Mouse (Mus musculus): ENCODE measurements at regions not wholly inside any gene's neighbourhood (a gene's known extent, or its start where the extent isn't known, plus 50 kb on each side); places are given as distances from the start of the nearest gene placed in this dataset.

DNA sequence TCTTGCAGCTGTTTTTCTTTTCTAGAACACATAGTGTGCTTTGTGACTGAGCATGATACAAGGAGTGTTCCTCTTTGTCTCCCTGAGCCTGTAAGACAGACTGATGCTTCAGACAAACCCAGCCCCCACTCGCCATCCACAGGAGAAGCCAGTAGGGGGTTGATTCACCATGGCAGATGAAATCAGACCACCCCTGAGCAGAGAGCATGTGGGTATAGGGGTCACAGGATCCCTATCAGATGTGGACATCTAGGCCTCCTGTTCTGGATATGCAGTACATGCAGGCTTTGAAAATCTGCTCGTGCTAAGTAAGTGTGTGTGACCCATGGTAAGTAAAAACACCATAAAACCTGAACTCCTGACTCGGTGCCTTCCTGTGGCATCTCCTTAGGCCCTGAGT is 153.0 kb downstream of the Chic2 start:
- intact Hi-C loops (cut with DNase I): no loop called here
- no peak for DNase-seq

DNA sequence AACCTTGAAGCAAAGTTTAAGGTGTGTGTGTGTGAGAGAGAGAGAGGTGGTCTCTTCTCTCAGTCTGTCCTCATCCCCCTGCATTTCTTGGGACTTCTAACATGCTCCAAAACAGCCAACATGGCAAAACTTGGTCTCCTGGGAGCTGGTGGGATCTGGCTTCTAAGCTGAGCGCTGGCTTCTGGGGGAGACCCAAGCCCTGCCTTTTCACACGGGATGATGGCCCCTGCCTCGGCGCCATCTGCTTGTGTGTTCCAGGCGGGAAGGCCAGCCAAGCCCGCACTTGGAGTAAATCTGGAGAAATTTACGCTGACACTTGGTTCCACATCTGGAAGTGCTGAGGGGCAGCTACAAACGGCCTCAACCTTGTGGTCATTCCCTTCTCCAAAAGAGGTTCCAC is 155.6 kb downstream of the Chic2 start:
- peak; percentile 20 to 34 for DNase-seq

GRCm38 (mm10) chr5:74885958-74886357 is 158.6 kb downstream of the Chic2 start:
- no peak for DNase-seq
- intact Hi-C loops (cut with DNase I): no loop called here

More for the DNA sequence above, 155.6 kb downstream of the Chic2 start:
- intact Hi-C loops (cut with DNase I): no loop called here

DNA sequence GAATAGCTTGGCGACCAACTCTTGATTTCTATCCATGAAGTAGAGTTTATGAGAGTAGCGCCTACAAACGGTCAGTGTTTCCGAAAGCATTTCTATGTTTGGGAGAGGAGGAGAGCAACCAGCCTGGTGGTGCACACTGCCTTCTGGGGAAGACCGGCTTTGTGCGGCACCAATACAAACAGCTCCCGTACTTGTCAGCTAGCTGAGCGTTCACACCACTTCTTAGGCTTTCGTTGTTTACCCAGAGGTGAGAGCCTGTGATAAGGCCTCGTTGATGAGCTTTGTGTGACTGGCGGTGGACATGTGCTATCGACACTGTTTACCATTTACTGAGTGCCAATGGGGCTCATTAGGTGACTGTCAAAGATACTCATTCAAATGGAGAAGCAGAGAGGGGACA is 162.0 kb downstream of the Chic2 start:
- DNase-seq: no peak
- intact Hi-C loops (cut with DNase I): no loop called here

- intact Hi-C loops (cut with DNase I): no loop called here
- DNase-seq: peak in 1 of 2 experiments; percentile 15
Measured at GRCm38 (mm10) chr5:74880669-74881226, 163.8 kb downstream of the Chic2 start.

GRCm38 (mm10) chr5:74880048-74880437 is 164.5 kb downstream of the Chic2 start:
- no peak for DNase-seq
- intact Hi-C loops (cut with DNase I): no loop called here

- intact Hi-C loops (cut with DNase I): no loop called here
Measured at GRCm38 (mm10) chr5:74879098-74880047, 165.2 kb downstream of the Chic2 start.

DNA sequence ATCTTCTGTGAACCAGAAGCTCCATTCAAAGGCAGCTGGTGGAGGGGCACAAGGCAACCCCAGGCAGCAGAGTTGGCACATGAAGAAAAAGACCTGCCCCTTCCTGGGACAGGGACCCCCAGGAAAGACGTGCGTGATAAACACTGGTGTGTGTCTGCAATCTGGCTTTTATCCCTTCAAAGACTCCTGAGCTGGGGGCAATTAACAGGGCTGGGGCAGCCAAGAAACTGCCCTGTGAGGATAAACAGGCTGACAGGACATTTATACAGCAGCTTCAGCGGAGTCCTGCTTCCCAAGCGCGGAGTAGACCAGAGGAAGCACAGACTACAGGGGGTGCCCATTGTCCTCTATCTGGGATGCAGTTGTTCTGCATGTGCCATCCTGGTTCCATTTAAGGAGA is 167.0 kb downstream of the Chic2 start:
- intact Hi-C loops (cut with DNase I): no loop called here

More at GRCm38 (mm10) chr5:74879098-74880047, 165.2 kb downstream of the Chic2 start:
- DNase-seq: no peak

DNA sequence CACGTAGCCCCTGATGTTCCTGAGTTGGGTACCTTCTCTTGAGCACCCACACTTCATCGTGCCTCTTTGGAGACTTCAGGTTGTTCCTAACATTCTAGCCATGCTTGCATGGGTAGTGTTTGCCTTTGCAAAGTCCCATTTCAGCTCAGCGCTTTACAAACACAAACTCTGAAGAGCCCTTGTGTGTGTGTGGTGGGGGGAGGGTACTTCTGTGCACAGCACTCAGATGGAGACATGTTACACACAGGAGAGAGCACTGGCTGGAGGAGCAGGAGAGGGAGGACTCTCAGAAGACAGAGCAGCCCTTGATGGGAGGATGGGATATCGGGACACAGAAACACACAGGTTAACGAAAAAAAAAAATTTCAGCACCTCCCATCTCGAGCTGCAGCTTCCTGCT is 167.4 kb downstream of the Chic2 start:
- intact Hi-C loops (cut with DNase I): no loop called here
- DNase-seq: no peak

More for the DNA sequence above, 167.0 kb downstream of the Chic2 start:
- no peak for DNase-seq

GRCm38 (mm10) chr5:74874691-74875090 is 169.9 kb downstream of the Chic2 start:
- no peak for DNase-seq
- intact Hi-C loops (cut with DNase I): no loop called here

DNA sequence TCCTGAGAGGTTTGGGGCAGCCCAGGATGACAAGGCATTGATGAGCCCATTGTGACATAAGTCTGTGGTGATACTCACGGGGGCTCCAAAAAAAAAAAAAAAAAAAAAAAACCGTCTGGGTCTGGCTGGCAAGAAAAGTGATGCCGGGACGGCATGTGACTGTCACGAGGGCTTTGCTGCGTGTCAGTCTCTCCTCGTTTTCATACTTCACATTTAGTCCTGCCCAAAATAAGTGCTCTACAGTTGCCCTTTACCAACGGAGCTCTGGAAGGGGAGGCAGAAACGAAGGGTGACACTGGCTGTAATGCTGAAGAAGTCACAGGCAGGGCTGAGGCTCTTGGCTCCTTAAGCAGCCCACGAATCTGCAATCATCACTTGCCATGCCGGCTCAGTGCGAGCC is 167.9 kb upstream of the Lnx1 start:
- intact Hi-C loops (cut with DNase I): no loop called here
- no peak for DNase-seq

DNA sequence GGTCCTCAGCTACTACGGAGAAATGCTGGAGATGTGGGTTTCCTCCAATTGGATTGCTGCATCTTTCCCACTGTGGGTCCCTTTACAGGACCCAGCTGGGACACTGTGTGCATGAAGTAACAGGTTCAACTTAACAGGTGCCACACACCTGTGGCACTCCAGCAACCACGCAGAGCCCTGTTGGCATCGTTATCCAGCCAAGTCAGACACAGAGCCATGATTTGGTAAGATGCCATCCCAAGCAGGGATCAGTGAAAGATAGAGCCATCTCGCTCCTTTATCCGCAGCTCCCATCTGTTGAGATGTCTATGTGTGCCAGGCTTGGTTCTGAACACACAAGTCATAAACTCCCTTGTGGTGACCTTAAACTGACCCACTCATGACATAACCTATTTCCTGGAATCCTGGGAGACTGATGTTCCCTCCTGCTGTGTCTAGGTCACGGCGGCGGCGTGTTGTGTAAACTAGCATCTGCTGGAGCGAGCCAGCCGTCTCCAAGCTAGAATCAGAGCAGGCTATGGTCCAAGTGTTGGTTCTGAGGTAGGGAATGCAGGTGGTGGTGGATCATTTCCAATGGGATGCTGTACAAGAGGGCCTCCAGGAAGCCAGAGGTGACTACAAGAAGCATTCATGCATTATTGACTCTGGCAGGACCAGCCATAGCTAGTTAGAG is 164.5 kb upstream of the Lnx1 start:
- intact Hi-C loops (cut with DNase I): no loop called here
- DNase-seq: no peak

DNA sequence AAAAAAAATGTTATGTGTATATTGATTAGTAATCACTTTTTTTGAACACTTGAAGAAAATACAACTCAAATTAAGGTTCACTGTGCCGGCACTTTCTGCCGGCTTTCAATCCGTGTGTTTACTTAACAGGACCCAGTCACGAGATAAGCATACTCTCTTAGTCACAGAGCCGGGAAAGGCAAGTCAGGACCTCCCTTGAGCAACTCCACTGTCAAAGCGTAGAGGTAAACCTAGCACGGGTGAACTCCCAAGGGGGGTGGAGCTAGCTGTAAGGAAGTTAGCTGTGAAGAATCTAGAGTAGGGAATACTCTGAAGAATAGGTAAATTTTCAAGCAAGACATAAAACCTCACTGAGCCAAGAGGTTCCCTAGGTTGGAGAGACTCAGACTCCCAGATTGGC is 164.0 kb upstream of the Lnx1 start:
- intact Hi-C loops (cut with DNase I): no loop called here
- DNase-seq: no peak

DNA sequence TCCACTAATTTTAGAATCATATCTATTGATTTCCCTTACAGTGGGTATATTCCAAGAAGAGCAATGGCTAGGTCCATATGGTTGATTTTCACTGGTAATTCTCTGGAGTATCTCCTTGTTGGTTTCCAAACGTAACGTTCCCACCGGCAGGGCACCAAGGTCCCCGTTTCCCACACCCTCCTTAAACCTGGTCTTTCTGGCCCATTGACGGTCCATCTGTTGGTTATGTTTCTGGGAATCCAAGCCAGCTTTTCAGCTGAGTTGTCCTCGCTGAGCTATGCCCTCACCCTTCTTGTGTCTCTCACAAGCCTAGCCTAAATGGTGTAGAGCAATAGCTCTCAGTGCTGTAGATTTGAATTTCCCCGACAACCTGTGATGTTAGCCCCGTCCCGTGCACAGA is 162.7 kb upstream of the Lnx1 start:
- intact Hi-C loops (cut with DNase I): no loop called here
- DNase-seq: no peak

DNA sequence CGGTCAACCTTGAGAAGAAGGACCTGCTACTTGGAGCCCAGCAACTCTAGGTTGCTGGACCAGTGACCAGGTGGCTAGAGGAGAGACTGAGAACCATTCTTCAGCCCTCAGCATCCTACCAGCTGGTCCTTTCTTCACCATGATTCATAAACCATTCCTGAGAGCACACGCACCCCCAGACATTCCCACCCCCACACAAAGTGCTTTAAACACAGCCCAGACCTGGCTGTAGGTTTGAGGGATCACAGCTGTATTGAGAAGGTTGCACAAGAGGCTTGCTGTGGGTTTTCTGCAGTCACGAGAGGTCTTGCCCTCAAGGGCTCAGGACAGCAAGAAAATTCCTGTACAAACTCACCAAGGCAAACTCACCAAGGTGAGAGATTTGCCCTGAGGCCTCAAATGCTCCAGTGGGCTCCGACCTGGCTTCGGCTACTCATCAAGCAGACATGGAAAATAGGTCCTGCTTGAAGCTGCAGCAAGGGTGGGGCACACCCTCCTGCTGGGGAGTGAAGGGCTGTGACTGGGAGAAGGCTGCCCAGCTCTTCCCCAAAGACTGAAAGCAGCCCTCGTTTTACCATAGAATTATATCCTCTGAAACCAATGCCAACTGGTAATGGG is 161.9 kb upstream of the Lnx1 start:
- DNase-seq: no peak
- intact Hi-C loops (cut with DNase I): no loop called here

DNA sequence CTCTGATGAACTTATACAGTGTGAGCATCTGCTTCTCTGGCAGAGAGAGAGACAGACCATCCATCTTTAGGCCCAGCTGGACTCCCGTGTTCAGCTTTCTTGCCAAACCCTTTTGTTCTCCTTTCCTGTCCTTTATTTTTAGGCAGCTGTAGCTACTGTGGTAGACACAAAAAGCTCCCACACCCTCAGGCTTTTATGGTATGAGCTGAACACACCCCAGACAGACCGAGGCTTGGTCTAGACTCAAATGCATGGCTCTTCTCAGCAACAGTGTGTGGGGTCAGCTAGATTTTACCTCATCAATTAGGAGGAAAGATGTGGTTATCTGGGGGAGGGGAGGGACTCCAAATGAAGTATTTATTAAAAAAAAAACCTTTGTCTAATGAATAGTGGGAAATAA is 158.6 kb upstream of the Lnx1 start:
- intact Hi-C loops (cut with DNase I): no loop called here
- no peak for DNase-seq

GRCm38 (mm10) chr5:74857861-74858260 is 155.1 kb upstream of the Lnx1 start:
- no peak for DNase-seq
- intact Hi-C loops (cut with DNase I): no loop called here

DNA sequence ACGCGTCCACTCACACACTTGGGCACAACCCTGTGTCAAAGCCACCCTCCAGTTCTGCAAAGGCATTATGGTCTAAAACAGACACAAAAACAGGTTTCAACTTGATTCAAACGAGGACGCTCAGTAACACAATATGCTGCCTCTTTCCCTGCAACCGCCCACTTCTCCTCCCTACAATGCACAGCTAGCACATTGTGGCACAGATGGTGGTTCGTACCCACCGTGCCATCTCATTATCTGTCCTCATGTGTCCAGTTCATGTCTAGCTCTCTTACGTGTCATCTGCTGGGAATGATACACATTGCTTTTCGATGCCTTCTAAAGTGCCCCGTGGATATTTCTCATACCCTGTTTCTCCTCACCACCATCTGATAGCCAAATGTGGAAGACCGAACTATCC is 154.4 kb upstream of the Lnx1 start:
- DNase-seq: no peak
- intact Hi-C loops (cut with DNase I): no loop called here

DNA sequence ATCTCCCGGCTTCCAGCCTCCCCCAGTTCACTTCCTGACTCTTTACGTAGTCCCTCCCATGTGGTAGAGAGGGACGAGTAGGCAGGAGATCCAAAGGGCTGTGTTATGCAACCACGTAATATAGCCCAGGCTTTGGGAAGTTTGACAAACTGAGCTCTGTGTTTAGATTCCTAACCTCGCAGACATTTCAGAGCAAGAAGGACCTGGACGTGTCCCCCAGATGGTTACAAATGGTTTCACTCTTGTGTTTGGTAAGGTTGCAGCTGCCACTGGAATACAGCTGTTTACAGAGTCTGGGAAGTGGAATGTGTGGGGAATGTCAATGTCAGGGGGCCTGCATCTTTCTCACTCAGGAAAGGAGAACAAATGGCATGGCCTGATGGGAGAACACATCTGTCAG is 145.1 kb upstream of the Lnx1 start:
- DNase-seq: no peak
- intact Hi-C loops (cut with DNase I): no loop called here

DNA sequence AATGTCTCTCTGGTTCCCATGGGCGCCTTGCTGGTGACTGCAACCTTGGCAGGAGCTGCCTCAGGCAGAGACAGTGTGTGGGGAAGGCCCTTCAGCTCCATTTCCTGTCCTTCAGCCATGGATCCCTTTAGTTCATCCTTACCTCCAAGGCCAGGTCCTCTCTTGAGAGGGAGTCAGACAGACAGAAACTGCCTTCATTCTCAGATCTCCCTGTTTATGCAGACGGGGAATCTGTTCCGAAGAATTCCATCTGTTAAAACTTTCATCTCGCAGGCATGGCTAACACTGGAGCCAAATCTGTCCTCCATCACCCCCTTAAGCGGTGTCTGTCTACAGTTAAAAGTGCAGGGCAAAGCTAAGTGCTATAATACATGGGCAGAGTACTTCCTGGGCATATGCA is 144.0 kb upstream of the Lnx1 start:
- DNase-seq: no peak
- intact Hi-C loops (cut with DNase I): no loop called here

DNA sequence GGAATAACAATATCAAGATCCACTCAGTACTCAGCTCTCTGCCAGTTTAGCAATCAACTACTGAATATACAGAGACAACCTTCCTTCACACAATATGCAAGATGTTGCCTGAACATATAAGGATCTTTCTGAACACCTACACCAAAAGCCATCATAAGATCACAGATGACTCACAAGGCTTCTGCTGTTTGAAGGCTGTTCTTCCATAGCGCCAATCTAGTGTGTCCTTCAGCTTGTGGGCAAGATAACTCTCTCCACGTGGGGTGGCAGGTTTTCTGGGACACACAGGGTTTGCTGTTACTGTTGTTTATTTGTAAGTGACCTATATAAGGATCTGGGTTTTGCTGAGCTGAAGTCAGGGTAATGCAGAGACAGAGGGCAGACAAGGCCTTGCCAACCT is 131.7 kb upstream of the Lnx1 start:
- intact Hi-C loops (cut with DNase I): no loop called here
- no peak for DNase-seq
